Mouse (Mus musculus): ENCODE data around the gene Ilf3. TPM values are rescaled to one million over a fixed set of nuclear protein-coding genes. Genes with fewer than 3 reads are reported as not detected.

Ilf3 gene
- polyA plus RNA-seq, 1 experiment from 2014 or later, result 235 TPM

DNA sequence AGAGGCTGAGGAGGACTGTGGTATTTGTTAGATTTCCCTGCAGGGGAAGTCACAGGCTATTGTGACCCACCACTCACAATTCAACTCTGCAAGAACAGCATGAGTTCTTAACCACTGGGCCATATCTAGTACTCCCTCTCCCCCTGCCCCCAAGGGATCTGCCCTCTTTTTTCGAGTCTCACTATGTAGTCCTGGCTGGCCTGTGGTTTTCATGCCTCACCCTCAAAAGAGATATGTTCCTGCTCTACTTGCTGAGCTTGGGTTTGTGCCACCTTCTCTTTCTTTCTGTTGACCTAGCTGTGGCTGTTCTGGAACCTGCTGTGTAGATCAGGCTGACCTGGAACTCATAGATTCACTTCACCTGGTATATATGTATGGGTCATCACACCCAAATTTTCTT is 4.8 kb downstream of the Ilf3 start:
- no peak overlapping the region for H3K9ac ChIP-seq (ENCODE audit: low read depth, low read length)
- no peaks in the 10 kb centered on the region for H3K9me3 ChIP-seq (ENCODE audit: control insufficient read depth, low read length)
- H3K27ac ChIP-seq (ENCODE audit: low read depth, low read length), result no peak overlapping the region
- H3K4me1 ChIP-seq (ENCODE audit: control insufficient read depth, insufficient read depth, low read length), result peaks cover 5% of the 10 kb centered on the region; the same call in 1 of the 2 replicates
- H3K4me3 ChIP-seq (ENCODE audit: low read length), result no peak overlapping the region
- WGBS, result 78% methylated on average over 1 of the region's 1 CpGs
- no peaks in the 10 kb centered on the region for H3K27me3 ChIP-seq (ENCODE audit: control insufficient read depth, insufficient read depth, low read length)
- peaks cover 11% of the 10 kb centered on the region; the same call in 1 of the 2 replicates for H3K36me3 ChIP-seq (ENCODE audit: control insufficient read depth, insufficient read depth, low read length)
- H3K4me2 ChIP-seq (replicated peaks; ENCODE audit: low read depth, low read length), result no peak overlapping the region
- ATAC-seq (ENCODE audit: low FRiP score, low TSS enrichment), result no peak

DNA sequence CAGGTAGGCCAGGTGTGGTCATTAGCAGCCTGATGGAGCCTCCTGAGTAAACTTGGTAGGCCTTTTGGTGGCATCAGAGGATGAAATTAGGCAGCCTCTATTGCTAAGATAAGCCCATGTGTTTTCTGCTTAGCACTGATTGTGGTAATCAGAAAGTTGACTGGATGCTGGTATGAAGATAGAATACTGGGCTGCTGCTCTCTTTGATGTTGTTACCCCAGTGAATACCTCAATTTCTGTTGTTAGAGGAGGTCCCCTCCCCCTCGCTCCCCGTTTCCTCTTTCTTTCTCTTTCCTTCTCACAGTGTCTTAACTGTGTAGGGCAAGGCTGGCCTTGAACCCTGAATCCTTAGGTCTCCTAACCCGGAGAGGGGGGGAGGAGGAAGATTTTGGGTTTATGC is 11.5 kb downstream of the Ilf3 start:
- Histone ChIP-seq H3K4me1 (ENCODE audit: control insufficient read depth, insufficient read depth, low read length) (peaks cover 2% of the 10 kb centered on the region; the same call in 1 of the 2 replicates), H3K36me3 (ENCODE audit: control insufficient read depth, insufficient read depth, low read length) (peaks cover 22% of the 10 kb centered on the region; the same call in 1 of the 2 replicates), H3K27me3 (ENCODE audit: control insufficient read depth, insufficient read depth, low read length) (no peaks in the 10 kb centered on the region), H3K9me3 (ENCODE audit: control insufficient read depth, low read length) (no peaks in the 10 kb centered on the region), H3K4me2 (replicated peaks; ENCODE audit: low read depth, low read length) (no peak overlapping the region), H3K9ac (ENCODE audit: low read depth, low read length) (no peak overlapping the region), H3K4me3 (ENCODE audit: low read length) (no peak overlapping the region), H3K27ac (ENCODE audit: low read depth, low read length) (no peak overlapping the region)
- no peak for ATAC-seq (ENCODE audit: low FRiP score, low TSS enrichment)
- WGBS, result 72% methylated on average over 3 of the region's 3 CpGs

- no peak for ATAC-seq (ENCODE audit: low FRiP score, low TSS enrichment)
- Histone ChIP-seq H3K9ac (ENCODE audit: low read depth, low read length) (no peak overlapping the region), H3K4me3 (ENCODE audit: low read length) (no peak overlapping the region), H3K9me3 (ENCODE audit: control insufficient read depth, low read length) (no peaks in the 10 kb centered on the region), H3K36me3 (ENCODE audit: control insufficient read depth, insufficient read depth, low read length) (peaks cover 22% of the 10 kb centered on the region; the same call in 1 of the 2 replicates), H3K4me2 (replicated peaks; ENCODE audit: low read depth, low read length) (no peak overlapping the region), H3K27ac (ENCODE audit: low read depth, low read length) (no peak overlapping the region), H3K27me3 (ENCODE audit: control insufficient read depth, insufficient read depth, low read length) (no peaks in the 10 kb centered on the region), H3K4me1 (ENCODE audit: control insufficient read depth, insufficient read depth, low read length) (peaks cover 2% of the 10 kb centered on the region; the same call in 1 of the 2 replicates)
Observed at GRCm38 (mm10) chr9:21380868-21381267, 13.2 kb downstream of the Ilf3 start.

GRCm38 (mm10) chr9:21383966-21384365 is 16.3 kb downstream of the Ilf3 start:
- Histone ChIP-seq H3K36me3 (ENCODE audit: control insufficient read depth, insufficient read depth, low read length) (peaks cover 25% of the 10 kb centered on the region; the same call in 1 of the 2 replicates), H3K9me3 (ENCODE audit: control insufficient read depth, low read length) (no peaks in the 10 kb centered on the region), H3K9ac (ENCODE audit: low read depth, low read length) (no peak overlapping the region), H3K4me1 (ENCODE audit: control insufficient read depth, insufficient read depth, low read length) (no peaks in the 10 kb centered on the region), H3K4me3 (ENCODE audit: low read length) (no peak overlapping the region), H3K27me3 (ENCODE audit: control insufficient read depth, insufficient read depth, low read length) (no peaks in the 10 kb centered on the region), H3K4me2 (replicated peaks; ENCODE audit: low read depth, low read length) (no peak overlapping the region), H3K27ac (ENCODE audit: low read depth, low read length) (no peak overlapping the region)
- ATAC-seq (ENCODE audit: low FRiP score, low TSS enrichment), result no peak

GRCm38 (mm10) chr9:21392646-21393175 is 25.0 kb downstream of the Ilf3 start:
- no peak for ATAC-seq (ENCODE audit: low FRiP score, low TSS enrichment)
- 91% methylated on average over 10 of the region's 10 CpGs for WGBS
- Histone ChIP-seq H3K27ac (ENCODE audit: low read depth, low read length) (no peak overlapping the region), H3K9me3 (ENCODE audit: control insufficient read depth, low read length) (no peaks in the 10 kb centered on the region), H3K36me3 (ENCODE audit: control insufficient read depth, insufficient read depth, low read length) (peaks cover 88% of the 10 kb centered on the region), H3K27me3 (ENCODE audit: control insufficient read depth, insufficient read depth, low read length) (no peaks in the 10 kb centered on the region), H3K4me1 (ENCODE audit: control insufficient read depth, insufficient read depth, low read length) (no peaks in the 10 kb centered on the region), H3K9ac (ENCODE audit: low read depth, low read length) (no peak overlapping the region), H3K4me3 (ENCODE audit: low read length) (no peak overlapping the region), H3K4me2 (replicated peaks; ENCODE audit: low read depth, low read length) (no peak overlapping the region)

DNA sequence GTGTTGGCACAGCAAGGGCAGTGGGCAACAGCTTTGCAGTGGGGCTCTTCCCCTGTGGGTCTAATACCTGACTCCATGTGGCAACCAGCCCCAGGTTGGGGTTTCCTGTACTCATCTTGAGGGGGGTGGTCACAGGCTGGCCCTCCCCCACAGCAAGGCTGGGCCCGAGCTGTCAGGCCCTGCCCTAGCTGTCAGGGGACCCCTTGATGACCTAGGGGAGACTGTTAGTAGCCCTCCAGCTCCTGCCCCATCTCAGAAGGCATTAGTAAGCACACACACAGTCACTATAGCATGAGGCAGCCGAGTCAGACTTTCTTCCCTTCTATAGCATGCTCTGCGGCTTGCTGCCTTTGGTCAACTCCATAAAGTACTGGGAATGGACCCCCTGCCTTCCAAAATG is 28.0 kb downstream of the Ilf3 start:
- Histone ChIP-seq H3K27me3 (ENCODE audit: control insufficient read depth, insufficient read depth, low read length) (no peaks in the 10 kb centered on the region), H3K9me3 (ENCODE audit: control insufficient read depth, low read length) (no peaks in the 10 kb centered on the region), H3K4me1 (ENCODE audit: control insufficient read depth, insufficient read depth, low read length) (no peaks in the 10 kb centered on the region), H3K4me3 (ENCODE audit: low read length) (no peak overlapping the region), H3K27ac (ENCODE audit: low read depth, low read length) (no peak overlapping the region), H3K4me2 (replicated peaks; ENCODE audit: low read depth, low read length) (no peak overlapping the region), H3K9ac (ENCODE audit: low read depth, low read length) (no peak overlapping the region), H3K36me3 (ENCODE audit: control insufficient read depth, insufficient read depth, low read length) (peaks cover 97% of the 10 kb centered on the region)
- ATAC-seq (ENCODE audit: low FRiP score, low TSS enrichment), result no peak
- 93% methylated on average over 3 of the region's 3 CpGs for WGBS

DNA sequence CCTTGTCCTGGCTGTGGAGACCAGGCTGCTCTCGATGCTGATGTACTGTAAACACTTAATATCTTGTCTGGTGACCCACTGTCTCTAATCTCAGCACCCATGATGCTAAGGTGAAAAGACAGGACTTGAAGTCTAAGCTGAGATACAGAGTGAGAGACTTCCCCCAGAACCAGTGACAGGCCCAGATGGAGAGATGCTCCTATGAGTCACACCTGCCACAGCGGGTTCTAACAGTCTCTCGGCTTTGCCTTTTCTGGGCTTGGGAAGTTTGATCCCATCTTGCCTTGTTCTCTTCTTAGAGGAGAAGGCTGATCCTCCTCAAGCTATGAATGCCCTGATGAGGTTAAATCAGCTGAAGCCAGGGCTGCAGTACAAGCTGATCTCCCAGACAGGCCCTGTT is 29.5 kb downstream of the Ilf3 start:
- H3K27me3 ChIP-seq (ENCODE audit: control insufficient read depth, insufficient read depth, low read length), result no peaks in the 10 kb centered on the region
- H3K36me3 ChIP-seq (ENCODE audit: control insufficient read depth, insufficient read depth, low read length), result peaks cover 99% of the 10 kb centered on the region
- no peak overlapping the region for H3K9ac ChIP-seq (ENCODE audit: low read depth, low read length)
- no peak overlapping the region for H3K4me2 ChIP-seq (replicated peaks; ENCODE audit: low read depth, low read length)
- H3K4me3 ChIP-seq (ENCODE audit: low read length), result no peak overlapping the region
- no peaks in the 10 kb centered on the region for H3K4me1 ChIP-seq (ENCODE audit: control insufficient read depth, insufficient read depth, low read length)
- 95% methylated on average over 3 of the region's 3 CpGs for WGBS
- H3K9me3 ChIP-seq (ENCODE audit: control insufficient read depth, low read length), result no peaks in the 10 kb centered on the region
- no peak for ATAC-seq (ENCODE audit: low FRiP score, low TSS enrichment)
- no peak overlapping the region for H3K27ac ChIP-seq (ENCODE audit: low read depth, low read length)

DNA sequence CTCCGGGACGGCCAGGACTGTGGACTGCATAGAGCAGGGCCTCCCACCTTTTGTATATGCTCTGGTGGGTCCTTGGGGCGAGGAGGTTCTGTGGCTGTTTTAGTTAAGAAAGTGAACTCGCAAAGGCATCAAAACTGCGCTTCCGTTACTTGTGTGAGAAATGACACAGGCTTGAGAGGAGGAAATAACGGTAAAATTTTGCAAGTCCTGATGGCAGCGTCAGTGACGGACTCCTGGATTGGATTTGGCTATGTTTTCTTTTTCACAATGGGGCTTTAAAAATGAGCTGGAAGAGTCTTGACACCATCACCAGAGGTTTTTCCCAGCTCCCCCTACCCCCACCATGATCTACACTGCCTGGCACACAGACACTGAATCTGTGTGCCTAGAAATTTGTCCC is 33.4 kb downstream of the Ilf3 start:
- Histone ChIP-seq H3K27ac (ENCODE audit: low read depth, low read length) (no peak overlapping the region), H3K4me2 (replicated peaks; ENCODE audit: low read depth, low read length) (no peak overlapping the region), H3K4me1 (ENCODE audit: control insufficient read depth, insufficient read depth, low read length) (no peaks in the 10 kb centered on the region), H3K9ac (ENCODE audit: low read depth, low read length) (no peak overlapping the region), H3K4me3 (ENCODE audit: low read length) (no peak overlapping the region), H3K36me3 (ENCODE audit: control insufficient read depth, insufficient read depth, low read length) (peaks cover 99% of the 10 kb centered on the region), H3K27me3 (ENCODE audit: control insufficient read depth, insufficient read depth, low read length) (no peaks in the 10 kb centered on the region), H3K9me3 (ENCODE audit: control insufficient read depth, low read length) (no peaks in the 10 kb centered on the region)
- 92% methylated on average over 9 of the region's 9 CpGs for WGBS
- ATAC-seq (ENCODE audit: low FRiP score, low TSS enrichment), result no peak

DNA sequence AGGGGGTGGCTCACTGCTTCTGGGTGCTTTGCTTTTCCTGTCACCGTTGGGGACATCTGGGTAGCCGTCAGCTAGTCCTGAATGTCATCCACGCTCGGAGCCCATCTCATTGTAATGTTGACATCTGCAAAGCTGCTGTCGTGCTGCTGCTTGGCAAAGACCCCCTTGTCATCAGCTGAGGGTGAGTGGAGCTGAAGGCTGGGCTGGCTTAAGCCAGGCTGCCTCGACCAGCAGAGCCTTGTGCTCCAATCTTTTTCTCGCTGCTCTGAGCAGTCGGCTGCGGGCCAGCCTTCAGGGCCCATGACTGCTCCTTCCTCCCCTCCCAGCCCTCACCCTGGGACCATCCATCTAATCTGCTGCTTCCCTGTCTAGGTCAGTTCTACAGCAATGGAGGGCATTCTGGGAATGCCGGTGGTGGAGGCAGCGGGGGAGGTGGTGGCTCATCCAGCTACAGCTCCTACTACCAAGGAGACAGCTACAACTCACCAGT is 35.1 kb downstream of the Ilf3 start:
- H3K36me3 ChIP-seq (ENCODE audit: control insufficient read depth, insufficient read depth, low read length), result peaks cover 91% of the 10 kb centered on the region
- no peak overlapping the region for H3K4me2 ChIP-seq (replicated peaks; ENCODE audit: low read depth, low read length)
- H3K27ac ChIP-seq (ENCODE audit: low read depth, low read length), result no peak overlapping the region
- no peaks in the 10 kb centered on the region for H3K4me1 ChIP-seq (ENCODE audit: control insufficient read depth, insufficient read depth, low read length)
- H3K4me3 ChIP-seq (ENCODE audit: low read length), result no peak overlapping the region
- no peak for ATAC-seq (ENCODE audit: low FRiP score, low TSS enrichment)
- WGBS, result 86% methylated on average over 11 of the region's 11 CpGs
- no peak overlapping the region for H3K9ac ChIP-seq (ENCODE audit: low read depth, low read length)
- no peaks in the 10 kb centered on the region for H3K9me3 ChIP-seq (ENCODE audit: control insufficient read depth, low read length)
- H3K27me3 ChIP-seq (ENCODE audit: control insufficient read depth, insufficient read depth, low read length), result no peaks in the 10 kb centered on the region
